Mouse (Mus musculus) small intestine, adult 2 months (tissue): Measurements from ENCODE around the gene Rps7.

ENCODE experiments used
- CTCF ChIP-seq: fragments of 200-500 bp; IDR thresholded peaks from 2 replicates; pipeline ENCODE4 v1.5.1; 2012; ENCODE audit warnings: low read depth, mild to moderate bottlenecking, control low read depth, inconsistent platforms, low read length, moderate library complexity, mixed read lengths; ENCODE audit not compliant: insufficient replicate concordance, insufficient read length; ENCODE audit errors: extremely low read depth
- POLR2A ChIP-seq: fragments of 200-500 bp; IDR thresholded peaks from 2 replicates; pipeline ENCODE4 v1.6.1; 2012; ENCODE audit warnings: low read depth, mild to moderate bottlenecking, control low read depth, inconsistent platforms, low read length, moderate library complexity

- TF ChIP-seq POLR2A: no peak
- TF ChIP-seq CTCF: no peak
These were observed 8.7 kb downstream of the Rps7 start for GRCm38 (mm10) chr12:28627092-28627491.
